Mouse (Mus musculus): ENCODE measurements at regions not wholly inside any gene's neighbourhood (a gene's known extent, or its start where the extent isn't known, plus 50 kb on each side); places are given as distances from the start of the nearest gene placed in this dataset.
A peak's percentile ranks its signal among the peaks of the same experiment; 100 is the strongest.
"Not testable (repeated sequence)": the region's sequence is repeated elsewhere in the genome, so short reads cannot be mapped to it uniquely, and the experiment has no call there.

GRCm38 (mm10) chr5:148750002-148750734 is 179.0 kb downstream of the Katnal1 start:
- TF ChIP-seq CTCF (IDR thresholded peaks at IDR 0.05; ENCODE audit: low read depth): no peak
- 84% methylated on average over 16 of the region's 16 CpGs for WGBS
- H3K9ac ChIP-seq (ENCODE audit: low read depth, low read length): no peak overlapping the region
- H3K36me3 ChIP-seq (ENCODE audit: insufficient read depth, low read length): no peaks in the 10 kb centered on the region
- no peaks in the 10 kb centered on the region for H3K27me3 ChIP-seq (ENCODE audit: insufficient read depth, low read length)
- no peak overlapping the region for H3K4me2 ChIP-seq (ENCODE audit: low read length)
- H3K27ac ChIP-seq: no peak overlapping the region
- no peaks in the 10 kb centered on the region for H3K4me1 ChIP-seq (replicated peaks; ENCODE audit: insufficient read depth, low read length)
- DNase-seq (ENCODE audit: low spot score) (no peak), ATAC-seq (replicated peaks; ENCODE audit: low FRiP score, low read depth) (no peak)
- H3K4me3 ChIP-seq (replicated peaks; ENCODE audit: low read depth, low read length): no peak overlapping the region
- H3K9me3 ChIP-seq (replicated peaks; ENCODE audit: low read length): no peaks in the 10 kb centered on the region

DNA sequence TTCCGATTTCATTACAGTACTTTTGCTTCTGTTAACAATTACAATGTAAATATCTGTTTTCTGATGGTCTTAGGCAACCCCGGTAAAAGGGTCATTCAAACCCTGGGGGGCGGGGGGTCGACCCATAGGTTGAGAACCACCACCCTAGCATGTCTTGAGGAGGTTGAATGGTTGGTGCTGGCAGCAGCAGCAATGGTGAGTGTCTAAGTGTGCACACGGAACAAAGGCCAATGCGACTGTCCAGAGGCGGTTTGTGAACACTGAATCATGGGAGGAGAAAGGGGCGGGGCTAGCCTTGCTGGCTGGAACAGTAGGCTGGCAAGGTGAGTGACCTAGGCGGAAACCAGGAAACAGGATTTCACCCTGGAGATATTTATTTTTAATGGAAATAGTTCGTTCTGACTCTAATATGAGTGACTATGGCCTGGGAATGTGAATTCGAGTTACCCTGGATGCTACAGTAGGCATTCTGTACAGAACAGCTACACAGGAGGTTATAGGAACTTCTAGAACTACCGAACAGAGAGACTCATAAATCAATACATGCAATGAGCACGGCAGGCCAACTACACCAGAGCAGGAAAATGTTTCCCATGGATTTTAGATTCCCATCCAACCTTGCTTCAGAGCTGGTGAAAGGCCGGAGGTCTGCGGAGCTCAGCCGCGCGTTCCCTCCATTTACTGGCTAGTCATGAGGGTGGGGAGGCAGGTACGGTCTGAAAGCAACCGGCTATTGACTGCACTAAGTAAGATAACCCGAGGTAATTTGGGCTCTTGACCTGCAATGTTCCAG is 181.0 kb downstream of the Katnal1 start:
- Histone ChIP-seq H3K4me1 (replicated peaks; ENCODE audit: insufficient read depth, low read length) (no peaks in the 10 kb centered on the region), H3K27me3 (ENCODE audit: insufficient read depth, low read length) (no peaks in the 10 kb centered on the region), H3K9me3 (replicated peaks; ENCODE audit: low read length) (no peaks in the 10 kb centered on the region), H3K27ac (no peak overlapping the region), H3K4me3 (replicated peaks; ENCODE audit: low read depth, low read length) (no peak overlapping the region), H3K9ac (ENCODE audit: low read depth, low read length) (no peak overlapping the region), H3K4me2 (ENCODE audit: low read length) (no peak overlapping the region), H3K36me3 (ENCODE audit: insufficient read depth, low read length) (no peaks in the 10 kb centered on the region)
- no peak for TF ChIP-seq CTCF (IDR thresholded peaks at IDR 0.05; ENCODE audit: low read depth)
- ATAC-seq (replicated peaks; ENCODE audit: low FRiP score, low read depth) (no peak), DNase-seq (ENCODE audit: low spot score) (no peak)
- 85% methylated on average over 21 of the region's 21 CpGs for WGBS

- DNase-seq (ENCODE audit: low spot score) (no peak), ATAC-seq (replicated peaks; ENCODE audit: low FRiP score, low read depth) (no peak)
- Histone ChIP-seq H3K4me2 (ENCODE audit: low read length) (no peak overlapping the region), H3K27me3 (ENCODE audit: insufficient read depth, low read length) (no peaks in the 10 kb centered on the region), H3K27ac (no peak overlapping the region), H3K4me1 (replicated peaks; ENCODE audit: insufficient read depth, low read length) (no peaks in the 10 kb centered on the region), H3K9ac (ENCODE audit: low read depth, low read length) (no peak overlapping the region), H3K9me3 (replicated peaks; ENCODE audit: low read length) (no peaks in the 10 kb centered on the region), H3K36me3 (ENCODE audit: insufficient read depth, low read length) (no peaks in the 10 kb centered on the region), H3K4me3 (replicated peaks; ENCODE audit: low read depth, low read length) (no peak overlapping the region)
- no peak for TF ChIP-seq CTCF (IDR thresholded peaks at IDR 0.05; ENCODE audit: low read depth)
- WGBS: 80% methylated on average over 3 of the region's 3 CpGs
These were observed 181.6 kb downstream of the Katnal1 start for GRCm38 (mm10) chr5:148747549-148747948.

GRCm38 (mm10) chr5:148746726-148747125 is 182.4 kb downstream of the Katnal1 start:
- H3K4me2 ChIP-seq (ENCODE audit: low read length); H3K36me3 ChIP-seq (ENCODE audit: insufficient read depth, low read length); H3K9me3 ChIP-seq (replicated peaks; ENCODE audit: low read length); H3K27me3 ChIP-seq (ENCODE audit: insufficient read depth, low read length); H3K27ac ChIP-seq; H3K9ac ChIP-seq (ENCODE audit: low read depth, low read length); ATAC-seq (replicated peaks; ENCODE audit: low FRiP score, low read depth); H3K4me3 ChIP-seq (replicated peaks; ENCODE audit: low read depth, low read length); H3K4me1 ChIP-seq (replicated peaks; ENCODE audit: insufficient read depth, low read length); DNase-seq (ENCODE audit: low spot score): not testable (repeated sequence)
- WGBS: 56% methylated on average over 6 of the region's 6 CpGs

DNA sequence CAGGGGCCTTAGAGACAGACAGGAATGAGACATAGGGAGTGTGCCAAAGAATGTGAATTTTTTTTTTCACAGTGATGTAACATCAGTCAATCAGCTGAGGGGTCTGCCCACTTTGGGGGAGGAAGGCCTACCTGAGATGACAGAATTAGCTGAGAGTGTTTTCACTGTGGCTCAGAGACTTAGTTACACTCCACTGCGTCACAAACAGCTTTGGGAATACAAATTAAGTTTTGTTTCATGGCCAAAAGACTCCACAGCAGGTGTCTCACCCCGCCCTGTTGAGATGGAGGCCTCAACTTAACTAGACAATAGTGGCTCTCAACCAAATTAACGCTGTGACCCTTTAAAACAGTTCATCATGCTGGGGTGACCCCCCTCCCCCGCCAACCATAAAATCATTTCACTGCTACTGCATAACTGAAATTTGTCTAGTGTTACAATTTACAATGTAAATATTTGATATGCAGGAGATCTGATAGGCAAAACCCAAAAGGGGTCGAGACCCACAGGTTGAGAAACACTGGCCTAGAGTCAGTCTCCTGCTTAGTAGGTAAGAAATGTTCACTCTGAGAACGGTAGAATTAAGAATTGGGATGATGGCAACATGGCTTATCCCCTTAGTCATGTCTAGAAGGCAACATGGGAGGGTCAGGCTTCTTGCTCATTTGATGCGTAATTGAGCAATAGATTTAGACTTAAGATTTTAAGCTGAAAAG is 184.3 kb downstream of the Katnal1 start:
- no peak for DNase-seq (ENCODE audit: low spot score)

GRCm38 (mm10) chr5:148742158-148742835 is 186.8 kb downstream of the Katnal1 start:
- Histone ChIP-seq H3K4me2 (ENCODE audit: low read length) (no peak overlapping the region), H3K27me3 (ENCODE audit: insufficient read depth, low read length) (no peaks in the 10 kb centered on the region), H3K36me3 (ENCODE audit: insufficient read depth, low read length) (no peaks in the 10 kb centered on the region), H3K27ac (no peak overlapping the region), H3K4me1 (replicated peaks; ENCODE audit: insufficient read depth, low read length) (no peaks in the 10 kb centered on the region; the same call in 1 of the 2 replicates), H3K9me3 (replicated peaks; ENCODE audit: low read length) (no peaks in the 10 kb centered on the region), H3K9ac (ENCODE audit: low read depth, low read length) (no peak overlapping the region), H3K4me3 (replicated peaks; ENCODE audit: low read depth, low read length) (no peak overlapping the region)
- DNase-seq (ENCODE audit: low spot score) (no peak), ATAC-seq (replicated peaks; ENCODE audit: low FRiP score, low read depth) (no peak)
- 92% methylated on average over 8 of the region's 8 CpGs for WGBS
- TF ChIP-seq CTCF (IDR thresholded peaks at IDR 0.05; ENCODE audit: low read depth): peak; percentile 49

More for the DNA sequence above, 184.3 kb downstream of the Katnal1 start:
- no peak for TF ChIP-seq CTCF (IDR thresholded peaks at IDR 0.05; ENCODE audit: low read depth)
- Histone ChIP-seq H3K4me3 (replicated peaks; ENCODE audit: low read depth, low read length) (no peak overlapping the region), H3K27ac (no peak overlapping the region), H3K9me3 (replicated peaks; ENCODE audit: low read length) (no peaks in the 10 kb centered on the region), H3K27me3 (ENCODE audit: insufficient read depth, low read length) (no peaks in the 10 kb centered on the region), H3K4me1 (replicated peaks; ENCODE audit: insufficient read depth, low read length) (no peaks in the 10 kb centered on the region; the same call in 1 of the 2 replicates), H3K36me3 (ENCODE audit: insufficient read depth, low read length) (no peaks in the 10 kb centered on the region), H3K9ac (ENCODE audit: low read depth, low read length) (no peak overlapping the region), H3K4me2 (ENCODE audit: low read length) (no peak overlapping the region)
- no peak for ATAC-seq (replicated peaks; ENCODE audit: low FRiP score, low read depth)
- 92% methylated on average over 7 of the region's 7 CpGs for WGBS
